Mouse (Mus musculus): ENCODE measurements around the gene Atox1.

DNA sequence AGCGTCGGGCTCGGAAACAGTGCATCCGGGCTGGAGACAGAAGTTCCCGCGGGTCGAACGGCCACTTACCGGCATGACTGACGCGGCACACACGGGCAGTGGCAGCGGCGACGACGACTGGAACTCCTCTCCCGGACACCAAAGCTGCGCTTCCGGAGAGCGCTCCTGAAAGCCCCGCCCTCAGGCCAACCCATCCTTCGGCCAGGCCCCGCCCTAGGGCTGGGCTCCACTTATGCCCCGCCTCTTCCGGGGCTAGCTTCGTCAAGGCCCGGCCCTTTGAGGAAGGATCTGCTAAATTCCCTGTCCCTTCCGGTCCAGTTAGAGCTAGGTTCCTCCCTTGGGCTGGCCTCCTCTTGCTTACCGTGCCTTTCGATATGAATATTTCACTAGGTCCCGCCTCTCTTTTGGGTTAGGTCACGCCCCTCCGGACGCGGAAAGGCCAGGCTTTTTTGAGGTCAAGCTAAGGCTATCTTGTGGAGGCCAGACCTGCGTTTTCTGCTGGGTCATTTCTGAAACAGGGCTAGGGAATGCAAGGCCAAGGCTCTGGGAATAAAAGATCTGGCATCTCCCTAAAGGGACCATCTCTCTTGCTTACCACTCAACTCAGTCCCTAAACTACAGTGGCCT lies at the start of gene Atox1:
- no peak for TF ChIP-seq CTCF (IDR thresholded peaks at IDR 0.05; ENCODE audit: extremely low read depth, insufficient read depth, insufficient read length, insufficient replicate concordance)
- TF ChIP-seq POLR2A (IDR thresholded peaks at IDR 0.05; ENCODE audit: low read depth, low read length): peak; percentile 82

All from spleen, adult 2 months (tissue).